Mouse (Mus musculus): ENCODE measurements at regions not wholly inside any gene's neighbourhood (a gene's known extent, or its start where the extent isn't known, plus 50 kb on each side); places are given as distances from the start of the nearest gene placed in this dataset.

DNA sequence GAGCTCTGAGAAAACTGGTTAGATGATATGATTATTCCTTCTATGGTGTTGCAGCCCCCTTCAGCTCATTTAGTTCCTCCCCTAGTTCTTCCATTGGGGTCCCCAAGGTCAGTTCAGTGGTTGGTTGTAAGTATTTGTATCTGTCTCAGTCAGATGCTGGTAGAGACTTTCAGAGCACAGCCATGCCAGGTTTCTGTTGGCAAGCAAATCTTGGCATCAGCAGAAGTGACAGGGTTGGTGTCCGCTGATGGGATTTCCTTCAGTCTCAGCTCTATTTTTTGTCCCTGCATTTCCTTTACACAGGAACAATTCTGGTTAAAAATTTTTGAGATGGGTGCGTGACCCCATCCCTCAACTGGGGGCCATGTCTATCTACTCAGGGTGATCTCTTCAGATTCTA lies 55.3 kb upstream of the Spaca1 start:
- Histone ChIP-seq H3K27ac (no peak overlapping the region), H3K9ac (ENCODE audit: low read depth, low read length) (no peak overlapping the region), H3K36me3 (ENCODE audit: control insufficient read depth, insufficient read depth, low read length) (no peaks in the 10 kb centered on the region), H3K4me1 (ENCODE audit: control insufficient read depth, insufficient read depth, low read length) (no peaks in the 10 kb centered on the region), H3K79me2 (replicated peaks; ENCODE audit: control insufficient read depth, insufficient read depth, low read length) (no peaks in the 10 kb centered on the region), H3K27me3 (ENCODE audit: control insufficient read depth, insufficient read depth, low read length) (no peaks in the 10 kb centered on the region), H3K4me3 (no peak overlapping the region)
- WGBS = 89% methylated on average over 2 of the region's 2 CpGs
- DNase-seq = no peak
- intact Hi-C loops (cut with DNase I) = no loop called here
- TF ChIP-seq POLR2A (IDR thresholded peaks at IDR 0.05; ENCODE audit: insufficient read depth, low read depth, low read length) (no peak), CTCF (IDR thresholded peaks at IDR 0.05) (no peak), EP300 (IDR thresholded peaks at IDR 0.05; ENCODE audit: insufficient read depth, low read depth, low read length) (no peak)

DNA sequence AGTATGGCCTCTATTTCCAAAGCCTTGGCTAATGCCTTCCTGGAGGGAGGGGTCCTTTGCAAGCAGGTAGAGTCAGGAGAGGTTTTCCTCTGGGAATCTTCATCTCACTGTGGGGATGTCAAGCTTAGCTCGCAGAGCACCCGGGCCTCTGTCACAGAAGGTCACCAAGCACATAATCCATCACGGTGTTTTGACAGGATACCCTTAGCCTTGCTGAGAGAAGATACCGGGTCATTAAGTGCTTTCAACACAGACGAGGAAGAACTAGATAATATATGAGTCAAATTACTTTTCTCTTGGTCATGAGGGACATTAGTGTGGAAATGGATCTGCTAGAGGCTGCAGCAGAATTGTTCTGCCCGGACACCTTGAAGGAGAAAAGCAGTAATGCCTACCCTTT lies 64.3 kb upstream of the Spaca1 start:
- H3K4me3 ChIP-seq = no peak overlapping the region
- intact Hi-C loops (cut with DNase I) = no loop called here
- no peaks in the 10 kb centered on the region for H3K4me1 ChIP-seq (ENCODE audit: control insufficient read depth, insufficient read depth, low read length)
- H3K27ac ChIP-seq = no peak overlapping the region
- no peaks in the 10 kb centered on the region for H3K36me3 ChIP-seq (ENCODE audit: control insufficient read depth, insufficient read depth, low read length)
- TF ChIP-seq EP300 (IDR thresholded peaks at IDR 0.05; ENCODE audit: insufficient read depth, low read depth, low read length) = no peak
- TF ChIP-seq CTCF (IDR thresholded peaks at IDR 0.05) = no peak
- TF ChIP-seq POLR2A (IDR thresholded peaks at IDR 0.05; ENCODE audit: insufficient read depth, low read depth, low read length) = no peak
- H3K79me2 ChIP-seq (replicated peaks; ENCODE audit: control insufficient read depth, insufficient read depth, low read length) = no peaks in the 10 kb centered on the region
- 35% methylated on average over 6 of the region's 6 CpGs for WGBS
- H3K9ac ChIP-seq (ENCODE audit: low read depth, low read length) = no peak overlapping the region
- no peak for DNase-seq
- no peaks in the 10 kb centered on the region for H3K27me3 ChIP-seq (ENCODE audit: control insufficient read depth, insufficient read depth, low read length)

DNA sequence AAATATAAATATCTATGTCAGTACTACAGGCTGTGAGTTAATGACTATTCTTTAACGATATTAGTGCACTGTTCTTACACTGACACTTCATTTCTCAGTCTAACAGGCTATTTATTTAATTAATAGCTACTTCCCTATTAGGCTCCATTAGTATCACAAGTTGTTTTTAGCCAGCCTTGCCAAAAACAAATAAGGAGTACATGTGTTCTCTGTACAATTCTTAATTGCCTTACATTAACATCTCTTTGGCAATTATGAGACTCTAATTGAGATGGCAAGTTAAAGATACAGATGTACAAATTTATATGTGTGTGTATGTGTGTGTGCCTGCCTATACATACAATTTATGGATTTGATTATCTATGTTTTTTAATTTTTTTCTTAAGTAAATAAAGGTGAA lies 67.1 kb upstream of the Spaca1 start:
- intact Hi-C loops (cut with DNase I) = no loop called here
- Histone ChIP-seq H3K4me3 (no peak overlapping the region), H3K36me3 (ENCODE audit: control insufficient read depth, insufficient read depth, low read length) (no peaks in the 10 kb centered on the region), H3K27me3 (ENCODE audit: control insufficient read depth, insufficient read depth, low read length) (no peaks in the 10 kb centered on the region), H3K79me2 (replicated peaks; ENCODE audit: control insufficient read depth, insufficient read depth, low read length) (no peaks in the 10 kb centered on the region), H3K4me1 (ENCODE audit: control insufficient read depth, insufficient read depth, low read length) (no peaks in the 10 kb centered on the region), H3K27ac (no peak overlapping the region), H3K9ac (ENCODE audit: low read depth, low read length) (no peak overlapping the region)
- WGBS = 78% methylated on average over 1 of the region's 1 CpGs
- no peak for TF ChIP-seq EP300 (IDR thresholded peaks at IDR 0.05; ENCODE audit: insufficient read depth, low read depth, low read length)
- TF ChIP-seq CTCF (IDR thresholded peaks at IDR 0.05) = no peak
- TF ChIP-seq POLR2A (IDR thresholded peaks at IDR 0.05; ENCODE audit: insufficient read depth, low read depth, low read length) = no peak
- no peak for DNase-seq

DNA sequence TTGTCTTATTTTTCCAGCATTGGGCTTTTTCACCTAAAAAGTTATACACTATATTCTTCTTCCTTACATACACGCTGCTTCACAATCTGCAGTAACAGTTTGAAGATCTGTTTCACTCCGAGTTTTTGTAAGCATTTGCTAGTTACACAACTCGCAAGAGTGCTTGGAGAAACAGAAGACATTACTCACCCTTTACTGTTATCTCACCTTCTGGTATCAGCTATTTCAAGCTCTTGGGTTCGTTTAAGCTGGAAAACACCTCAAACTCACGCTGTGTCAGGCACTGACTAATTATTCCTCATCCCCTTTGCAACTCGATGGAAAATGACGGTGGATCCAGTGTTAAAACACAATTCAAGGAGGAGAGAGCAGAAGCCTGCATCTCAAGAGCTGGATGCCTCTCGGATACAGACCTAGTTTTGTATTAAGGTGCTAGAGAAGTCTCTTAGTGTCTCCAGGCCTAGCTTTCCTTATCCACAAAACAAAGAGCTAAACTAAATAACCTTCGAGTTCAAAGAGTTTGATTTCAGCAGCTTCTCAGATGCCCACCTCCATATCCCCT lies 73.0 kb upstream of the Spaca1 start:
- intact Hi-C loops (cut with DNase I) = no loop called here
- Histone ChIP-seq H3K27me3 (ENCODE audit: control insufficient read depth, insufficient read depth, low read length) (no peaks in the 10 kb centered on the region), H3K79me2 (replicated peaks; ENCODE audit: control insufficient read depth, insufficient read depth, low read length) (no peaks in the 10 kb centered on the region), H3K27ac (no peak overlapping the region), H3K4me1 (ENCODE audit: control insufficient read depth, insufficient read depth, low read length) (no peaks in the 10 kb centered on the region), H3K9ac (ENCODE audit: low read depth, low read length) (no peak overlapping the region), H3K4me3 (no peak overlapping the region), H3K36me3 (ENCODE audit: control insufficient read depth, insufficient read depth, low read length) (no peaks in the 10 kb centered on the region)
- DNase-seq = no peak
- WGBS = 42% methylated on average over 9 of the region's 9 CpGs
- TF ChIP-seq CTCF (IDR thresholded peaks at IDR 0.05) (no peak), POLR2A (IDR thresholded peaks at IDR 0.05; ENCODE audit: insufficient read depth, low read depth, low read length) (no peak), EP300 (IDR thresholded peaks at IDR 0.05; ENCODE audit: insufficient read depth, low read depth, low read length) (no peak)

DNA sequence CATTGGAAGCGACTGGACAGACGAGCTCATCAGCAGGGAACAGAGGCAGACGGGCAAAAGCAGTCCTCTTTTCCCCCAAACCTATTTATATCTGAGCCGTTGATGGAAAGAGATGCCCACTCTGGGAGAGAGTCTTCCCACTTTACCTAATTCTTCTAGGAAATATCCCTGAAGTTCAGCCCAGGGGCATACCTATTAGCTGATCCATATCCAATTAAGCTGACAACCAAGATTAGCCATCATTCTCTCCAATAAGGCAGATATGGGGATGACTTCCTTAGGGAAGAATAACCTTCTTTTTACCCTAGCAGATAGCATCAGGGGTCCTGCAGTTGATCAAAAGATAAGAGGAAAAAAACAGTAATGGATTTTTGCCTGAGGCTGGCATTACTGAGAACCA lies 78.2 kb upstream of the Spaca1 start:
- no peak overlapping the region for H3K9ac ChIP-seq (ENCODE audit: low read depth, low read length)
- 48% methylated on average over 4 of the region's 4 CpGs for WGBS
- H3K27me3 ChIP-seq (ENCODE audit: control insufficient read depth, insufficient read depth, low read length) = no peaks in the 10 kb centered on the region
- no peak for DNase-seq
- TF ChIP-seq POLR2A (IDR thresholded peaks at IDR 0.05; ENCODE audit: insufficient read depth, low read depth, low read length) = no peak
- no peak for TF ChIP-seq EP300 (IDR thresholded peaks at IDR 0.05; ENCODE audit: insufficient read depth, low read depth, low read length)
- no peak for TF ChIP-seq CTCF (IDR thresholded peaks at IDR 0.05)
- H3K79me2 ChIP-seq (replicated peaks; ENCODE audit: control insufficient read depth, insufficient read depth, low read length) = no peaks in the 10 kb centered on the region
- H3K4me1 ChIP-seq (ENCODE audit: control insufficient read depth, insufficient read depth, low read length) = no peaks in the 10 kb centered on the region
- no peak overlapping the region for H3K4me3 ChIP-seq
- no peak overlapping the region for H3K27ac ChIP-seq
- no peaks in the 10 kb centered on the region for H3K36me3 ChIP-seq (ENCODE audit: control insufficient read depth, insufficient read depth, low read length)
- intact Hi-C loops (cut with DNase I) = no loop called here

DNA sequence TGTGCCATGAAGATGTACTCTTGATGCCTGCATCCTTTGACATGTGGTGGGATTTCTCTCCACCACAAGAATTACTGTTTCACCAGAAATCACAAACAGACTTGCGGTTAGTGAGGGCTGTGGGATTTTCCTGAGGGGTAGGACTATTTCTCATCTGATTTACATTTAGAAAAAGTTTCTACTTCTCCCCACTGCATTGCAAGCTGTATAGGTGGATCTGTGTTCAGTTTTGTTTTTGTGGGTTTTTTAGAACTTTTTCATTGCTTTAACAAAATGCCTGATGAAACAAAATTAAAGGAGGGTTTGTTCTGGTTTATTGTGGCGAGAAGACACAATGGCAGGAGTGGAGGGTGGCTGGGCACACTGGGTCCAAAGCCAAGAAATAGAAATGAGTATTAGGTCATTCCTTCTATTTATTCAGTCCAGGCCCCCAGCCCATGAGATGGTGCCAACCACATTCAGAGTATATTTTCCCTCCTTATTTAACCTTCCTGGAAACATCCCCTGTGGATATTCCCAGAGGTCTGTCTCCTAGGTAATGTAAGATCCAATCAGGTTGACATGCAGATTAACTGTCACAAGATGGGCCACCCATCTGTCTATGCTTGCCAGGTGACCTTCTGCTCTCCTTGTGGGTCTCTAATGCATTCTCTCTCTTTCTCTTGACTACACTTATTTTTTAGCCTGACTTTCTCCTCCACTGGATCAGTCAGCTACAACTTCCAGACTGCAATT lies 96.3 kb upstream of the Spaca1 start:
- TF ChIP-seq POLR2A (IDR thresholded peaks at IDR 0.05; ENCODE audit: insufficient read depth, low read depth, low read length) (no peak), EP300 (IDR thresholded peaks at IDR 0.05; ENCODE audit: insufficient read depth, low read depth, low read length) (no peak), CTCF (IDR thresholded peaks at IDR 0.05) (no peak)
- Histone ChIP-seq H3K4me1 (ENCODE audit: control insufficient read depth, insufficient read depth, low read length) (no peaks in the 10 kb centered on the region), H3K27ac (no peak overlapping the region), H3K27me3 (ENCODE audit: control insufficient read depth, insufficient read depth, low read length) (no peaks in the 10 kb centered on the region), H3K79me2 (replicated peaks; ENCODE audit: control insufficient read depth, insufficient read depth, low read length) (no peaks in the 10 kb centered on the region), H3K36me3 (ENCODE audit: control insufficient read depth, insufficient read depth, low read length) (no peaks in the 10 kb centered on the region), H3K9ac (ENCODE audit: low read depth, low read length) (no peak overlapping the region), H3K4me3 (no peak overlapping the region)
- no peak for DNase-seq
- WGBS = 70% methylated on average over 2 of the region's 2 CpGs
- intact Hi-C loops (cut with DNase I) = loop anchor here (10.0 kb wide), 1 partner anchor 269 kb away; no protein-coding TSS in a partner anchor

Measured in heart, adult 2 months (tissue).